Mouse (Mus musculus): ENCODE results near the gene Sdhaf1. TPM values are rescaled to one million over a fixed set of nuclear protein-coding genes. Genes with fewer than 3 reads are reported as not detected.

The Sdhaf1 gene
- polyA plus RNA-seq, 1 experiment, result 13.4 TPM

- H3K36me3 ChIP-seq (ENCODE audit: control insufficient read depth, insufficient read depth, low read length), result no peaks in the 10 kb centered on the region
- H3K4me3 ChIP-seq (ENCODE audit: extremely low read depth, insufficient read depth, insufficient read length), result peak within 1 kb of the TSS; percentile 76
- H3K27me3 ChIP-seq (ENCODE audit: control insufficient read depth, insufficient read depth, low read length), result no peaks in the 10 kb centered on the region
- under 1% methylated on average over 63 of the region's 63 CpGs for WGBS
- TF ChIP-seq POLR2A (IDR thresholded peaks at IDR 0.05; ENCODE audit: low read depth, low read length), result peak; percentile 41; the same call in 1 of the 2 replicates
- no peak for TF ChIP-seq CTCF (IDR thresholded peaks at IDR 0.05; ENCODE audit: extremely low read depth, insufficient read depth, insufficient read length, insufficient replicate concordance)
- peaks cover 5% of the 10 kb centered on the region; the same call in 1 of the 2 replicates for H3K4me1 ChIP-seq (ENCODE audit: control insufficient read depth, insufficient read depth, insufficient read length)
- H3K27ac ChIP-seq (ENCODE audit: insufficient read depth, low read length), result peak within 1 kb of the TSS; percentile 93
- peak; percentile 63 to 71 for DNase-seq (ENCODE audit: low read depth in 1 of 2, low spot score in 2 of 2)
These were observed 2.0 kb downstream of the Sdhaf1 start, which contains the start of gene E130208F15Rik for GRCm38 (mm10) chr7:30321539-30322284. Gene E130208F15Rik (plus strand): TSS chr7:30321740.

GRCm38 (mm10) chr7:30320946-30321345 is 2.7 kb downstream of the Sdhaf1 start:
- no peaks in the 10 kb centered on the region for H3K27me3 ChIP-seq (ENCODE audit: control insufficient read depth, insufficient read depth, low read length)
- H3K27ac ChIP-seq (ENCODE audit: insufficient read depth, low read length), result no peak overlapping the region
- H3K36me3 ChIP-seq (ENCODE audit: control insufficient read depth, insufficient read depth, low read length), result no peaks in the 10 kb centered on the region
- DNase-seq (ENCODE audit: low read depth in 1 of 2, low spot score in 2 of 2), result no peak
- H3K4me3 ChIP-seq (ENCODE audit: extremely low read depth, insufficient read depth, insufficient read length), result no peak overlapping the region
- WGBS, result 90% methylated on average over 2 of the region's 2 CpGs
- TF ChIP-seq POLR2A (IDR thresholded peaks at IDR 0.05; ENCODE audit: low read depth, low read length) (no peak), CTCF (IDR thresholded peaks at IDR 0.05; ENCODE audit: extremely low read depth, insufficient read depth, insufficient read length, insufficient replicate concordance) (no peak)
- peaks cover 5% of the 10 kb centered on the region; the same call in 1 of the 2 replicates for H3K4me1 ChIP-seq (ENCODE audit: control insufficient read depth, insufficient read depth, insufficient read length)

- TF ChIP-seq CTCF (IDR thresholded peaks at IDR 0.05; ENCODE audit: extremely low read depth, insufficient read depth, insufficient read length, insufficient replicate concordance) (no peak), POLR2A (IDR thresholded peaks at IDR 0.05; ENCODE audit: low read depth, low read length) (no peak)
- H3K27ac ChIP-seq (ENCODE audit: insufficient read depth, low read length), result no peak overlapping the region
- WGBS, result 98% methylated on average over 3 of the region's 3 CpGs
- H3K36me3 ChIP-seq (ENCODE audit: control insufficient read depth, insufficient read depth, low read length), result peaks cover 1% of the 10 kb centered on the region
- no peak for DNase-seq (ENCODE audit: low read depth in 1 of 2, low spot score in 2 of 2)
- H3K4me1 ChIP-seq (ENCODE audit: control insufficient read depth, insufficient read depth, insufficient read length), result peaks cover 5% of the 10 kb centered on the region; the same call in 1 of the 2 replicates
- H3K27me3 ChIP-seq (ENCODE audit: control insufficient read depth, insufficient read depth, low read length), result no peaks in the 10 kb centered on the region
- no peak overlapping the region for H3K4me3 ChIP-seq (ENCODE audit: extremely low read depth, insufficient read depth, insufficient read length)
These were observed 5.6 kb downstream of the Sdhaf1 start for GRCm38 (mm10) chr7:30318142-30318541.

- no peak for DNase-seq (ENCODE audit: low read depth in 1 of 2, low spot score in 2 of 2)
- Histone ChIP-seq H3K27me3 (ENCODE audit: control insufficient read depth, insufficient read depth, low read length) (no peaks in the 10 kb centered on the region), H3K36me3 (ENCODE audit: control insufficient read depth, insufficient read depth, low read length) (peaks cover 3% of the 10 kb centered on the region), H3K4me1 (ENCODE audit: control insufficient read depth, insufficient read depth, insufficient read length) (peaks cover 2% of the 10 kb centered on the region; the same call in 1 of the 2 replicates), H3K27ac (ENCODE audit: insufficient read depth, low read length) (no peak overlapping the region), H3K4me3 (ENCODE audit: extremely low read depth, insufficient read depth, insufficient read length) (no peak overlapping the region)
- 81% methylated on average over 13 of the region's 13 CpGs for WGBS
- TF ChIP-seq POLR2A (IDR thresholded peaks at IDR 0.05; ENCODE audit: low read depth, low read length), result no peak
- no peak for TF ChIP-seq CTCF (IDR thresholded peaks at IDR 0.05; ENCODE audit: extremely low read depth, insufficient read depth, insufficient read length, insufficient replicate concordance)
These were observed 7.9 kb downstream of the Sdhaf1 start for GRCm38 (mm10) chr7:30315559-30316529.

- H3K36me3 ChIP-seq (ENCODE audit: control insufficient read depth, insufficient read depth, low read length), result peaks cover 3% of the 10 kb centered on the region
- H3K27me3 ChIP-seq (ENCODE audit: control insufficient read depth, insufficient read depth, low read length), result no peaks in the 10 kb centered on the region
- no peak for TF ChIP-seq POLR2A (IDR thresholded peaks at IDR 0.05; ENCODE audit: low read depth, low read length)
- TF ChIP-seq CTCF (IDR thresholded peaks at IDR 0.05; ENCODE audit: extremely low read depth, insufficient read depth, insufficient read length, insufficient replicate concordance), result no peak
- H3K4me3 ChIP-seq (ENCODE audit: extremely low read depth, insufficient read depth, insufficient read length), result no peak within 1 kb of the TSS
- 57% methylated on average over 9 of the region's 9 CpGs for WGBS
- no peaks in the 10 kb centered on the region for H3K4me1 ChIP-seq (ENCODE audit: control insufficient read depth, insufficient read depth, insufficient read length)
- no peak for DNase-seq (ENCODE audit: low read depth in 1 of 2, low spot score in 2 of 2)
- H3K27ac ChIP-seq (ENCODE audit: insufficient read depth, low read length), result no peak within 1 kb of the TSS
These were observed 9.0 kb downstream of the Sdhaf1 start, which contains the start of gene Syne4 for GRCm38 (mm10) chr7:30314721-30315155. Gene Syne4 (plus strand): TSS chr7:30314807.

GRCm38 (mm10) chr7:30313666-30314320 is 9.9 kb downstream of the Sdhaf1 start:
- Histone ChIP-seq H3K27me3 (ENCODE audit: control insufficient read depth, insufficient read depth, low read length) (no peaks in the 10 kb centered on the region), H3K27ac (ENCODE audit: insufficient read depth, low read length) (no peak overlapping the region), H3K4me1 (ENCODE audit: control insufficient read depth, insufficient read depth, insufficient read length) (peaks cover 3% of the 10 kb centered on the region; the same call in 1 of the 2 replicates), H3K4me3 (ENCODE audit: extremely low read depth, insufficient read depth, insufficient read length) (no peak overlapping the region), H3K36me3 (ENCODE audit: control insufficient read depth, insufficient read depth, low read length) (peaks cover 3% of the 10 kb centered on the region)
- 90% methylated on average over 27 of the region's 27 CpGs for WGBS
- TF ChIP-seq CTCF (IDR thresholded peaks at IDR 0.05; ENCODE audit: extremely low read depth, insufficient read depth, insufficient read length, insufficient replicate concordance), result no peak
- no peak for TF ChIP-seq POLR2A (IDR thresholded peaks at IDR 0.05; ENCODE audit: low read depth, low read length)
- no peak for DNase-seq (ENCODE audit: low read depth in 1 of 2, low spot score in 2 of 2)
